In the genomic region with DNA sequence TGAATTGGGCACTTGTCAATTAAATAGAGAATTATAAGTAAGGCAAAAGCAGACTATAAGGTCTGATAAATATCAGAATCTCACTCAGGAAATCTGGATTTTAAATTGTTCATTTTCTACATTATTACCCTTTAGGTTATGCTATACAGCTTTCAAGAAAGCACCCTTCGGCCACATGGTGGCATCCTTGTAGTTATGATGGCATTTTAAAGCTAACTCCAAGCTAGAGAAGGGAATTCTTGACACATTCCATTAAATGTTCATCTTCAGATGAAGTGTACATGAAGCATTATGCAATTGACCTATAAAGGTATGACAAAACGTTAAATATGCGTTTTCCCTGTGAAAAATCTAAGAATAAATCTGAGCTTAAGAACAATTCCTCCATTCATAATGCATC, we compare ENCODE assay signal across 8 mouse cellular contexts.
DNase-seq lines count a peak whose midpoint lies in the region; ATAC-seq lines count a peak whose summit lies in the region.

No protein-coding gene starts in this region.

- 48% methylated on average over 3 of the region's 3 CpGs for WGBS in hindbrain, embryonic 13.5 days
- WGBS in hindbrain, embryonic 10.5 days, result 54% methylated on average over 3 of the region's 3 CpGs
- 42% methylated on average over 3 of the region's 3 CpGs for WGBS in midbrain, embryonic 13.5 days

- ATAC-seq in hindbrain, embryonic 13.5 days (ENCODE audit: low FRiP score), result peak; percentile 75; the same call in 1 of the 2 replicates
- ATAC-seq in midbrain, embryonic 13.5 days, result peak; percentile 78

- no peaks in the 10 kb centered on the region for H3K9me3 ChIP-seq in hindbrain, embryonic 13.5 days
- H3K9me3 ChIP-seq in hindbrain, embryonic 10.5 days, result no peaks in the 10 kb centered on the region
- H3K9me3 ChIP-seq in midbrain, embryonic 13.5 days, result no peaks in the 10 kb centered on the region

- H3K4me1 ChIP-seq in hindbrain, embryonic 13.5 days (replicated peaks), result no peaks in the 10 kb centered on the region
- no peaks in the 10 kb centered on the region for H3K4me1 ChIP-seq in hindbrain, embryonic 10.5 days (replicated peaks)
- no peaks in the 10 kb centered on the region for H3K4me1 ChIP-seq in midbrain, embryonic 13.5 days (replicated peaks)

- no peaks in the 10 kb centered on the region for H3K27me3 ChIP-seq in hindbrain, embryonic 13.5 days
- no peaks in the 10 kb centered on the region for H3K27me3 ChIP-seq in hindbrain, embryonic 10.5 days (ENCODE audit: insufficient read depth, poor library complexity, severe bottlenecking)
- no peaks in the 10 kb centered on the region for H3K27me3 ChIP-seq in midbrain, embryonic 13.5 days

- H3K9ac ChIP-seq in hindbrain, embryonic 13.5 days, result no peak overlapping the region
- H3K9ac ChIP-seq in midbrain, embryonic 13.5 days (replicated peaks), result no peak overlapping the region

- H3K36me3 ChIP-seq in hindbrain, embryonic 13.5 days, result no peaks in the 10 kb centered on the region
- no peaks in the 10 kb centered on the region for H3K36me3 ChIP-seq in hindbrain, embryonic 10.5 days
- H3K36me3 ChIP-seq in midbrain, embryonic 13.5 days, result no peaks in the 10 kb centered on the region

- no peak overlapping the region for H3K27ac ChIP-seq in hindbrain, embryonic 13.5 days
- H3K27ac ChIP-seq in hindbrain, embryonic 10.5 days, result no peak overlapping the region
- H3K27ac ChIP-seq in midbrain, embryonic 13.5 days, result no peak overlapping the region

- no peak overlapping the region for H3K4me3 ChIP-seq in hindbrain, embryonic 13.5 days
- no peak overlapping the region for H3K4me3 ChIP-seq in hindbrain, embryonic 10.5 days
- H3K4me3 ChIP-seq in midbrain, embryonic 13.5 days (replicated peaks), result no peak overlapping the region

- DNase-seq in hindbrain, embryonic 10.5 days (ENCODE audit: low spot score), result no peak
- DNase-seq in adipocyte (ENCODE audit: low spot score), result peak; percentile 22
- peak; percentile 39 to 79 for DNase-seq in frontal cortex, postnatal 36 days (ENCODE audit: low spot score in 2 of 2)
- no peak for DNase-seq in natural killer cell, adult 2 months (ENCODE audit: low spot score in 2 of 2)
- no peak for DNase-seq in c-Kit-positive CD71-positive TER-119-positive erythroid progenitor cells, embryonic 14.5 days (ENCODE audit: low spot score)
- DNase-seq in thymus, postnatal 0 days (ENCODE audit: low spot score), result no peak

- H3K4me2 ChIP-seq in hindbrain, embryonic 13.5 days, result no peak overlapping the region
- no peak overlapping the region for H3K4me2 ChIP-seq in midbrain, embryonic 13.5 days (replicated peaks)

Comparison
In these comparisons a context has a peak if more than half of its experiments do, and no peak if none do; other contexts are left out.
1. DNase-seq: peak in adipocyte (single experiment) and frontal cortex, postnatal 36 days (2 of 2); none in hindbrain, embryonic 10.5 days (single experiment), natural killer cell, adult 2 months (0 of 2), c-Kit-positive CD71-positive TER-119-positive erythroid progenitor cells, embryonic 14.5 days (single experiment) and thymus, postnatal 0 days (single experiment).